Mouse (Mus musculus) activated CD4-positive, CD25-positive, alpha-beta regulatory T cell, adult 4 months (primary cell): ENCODE data around the gene Gm20388. TPM values are rescaled to one million over a fixed set of nuclear protein-coding genes. Genes with fewer than 3 reads are reported as not detected.

Experiments
- ATAC-seq: one replicate; pipeline ENCODE4 v1.8.0; 2017
- polyA plus RNA-seq, 2 experiments: library from polyadenylated mRNA; unstranded; fragments of 100-300 nt; shearing (Covaris generic); gene quantifications; one replicate each; pipeline ENCODE4 v1.2.1; 2017

Gm20388 gene
- polyA plus RNA-seq, 2 experiments from 2014 or later, result 9.9 to 12.3 TPM

DNA sequence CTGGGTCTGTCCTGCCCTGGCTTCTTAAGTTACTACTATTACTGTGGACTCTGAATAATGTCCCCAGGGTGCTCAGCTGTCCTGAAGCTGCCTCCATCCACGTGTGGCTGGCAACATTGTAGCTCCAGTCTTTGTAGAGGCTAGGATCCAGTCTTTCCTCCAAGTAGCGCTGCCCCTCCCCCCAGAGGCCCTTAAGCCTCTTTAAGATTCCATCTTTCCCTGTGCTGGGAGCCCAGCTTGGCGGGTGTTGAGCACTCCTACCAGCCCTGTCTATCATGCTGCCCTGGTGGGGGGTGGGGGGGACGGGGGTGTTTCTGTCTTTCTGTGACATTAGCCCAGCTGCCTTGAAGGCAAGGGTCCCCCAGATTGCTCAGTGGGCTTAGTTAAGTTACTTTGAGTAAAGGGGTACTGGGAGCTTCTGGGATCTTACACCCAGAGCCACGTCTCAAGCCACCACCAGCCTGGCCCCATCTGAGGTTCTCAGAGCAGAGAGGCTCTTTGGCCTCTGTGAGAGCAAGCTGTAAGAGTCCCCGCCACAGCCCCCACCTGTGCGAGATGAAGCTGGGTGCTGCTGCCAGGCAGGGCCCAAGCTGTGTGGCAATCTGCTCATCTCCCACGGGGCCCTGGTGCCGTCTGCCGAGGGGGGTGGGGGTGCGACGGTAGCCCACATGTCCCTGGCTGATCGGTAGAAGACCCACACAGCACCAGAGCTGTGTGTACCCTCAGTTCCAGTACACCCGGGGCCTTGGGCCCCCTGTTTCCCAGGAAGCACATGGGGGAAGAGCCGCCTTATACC, 646.7 kb downstream of the Gm20388 start:
- ATAC-seq, result no peak

DNA sequence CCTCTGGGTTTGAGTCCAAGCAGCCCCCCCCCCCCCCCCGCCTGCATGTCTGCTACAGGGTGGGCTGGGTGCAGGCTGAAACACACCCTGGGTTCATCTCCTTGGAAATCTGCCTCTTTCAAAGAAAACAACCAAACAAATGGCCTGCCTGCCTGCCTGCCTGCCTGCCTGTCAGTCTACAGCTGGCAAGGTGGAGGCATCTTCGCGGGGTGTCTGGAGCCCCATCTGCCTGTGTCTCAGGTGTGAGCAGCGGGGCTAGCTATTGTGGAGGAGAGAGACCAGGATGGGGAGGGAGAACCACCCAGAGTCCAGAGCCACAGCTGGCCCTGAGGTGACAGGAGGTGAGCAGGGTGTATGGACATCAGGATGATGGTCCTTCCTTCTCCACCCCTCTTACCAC, 647.5 kb downstream of the Gm20388 start:
- no peak for ATAC-seq

DNA sequence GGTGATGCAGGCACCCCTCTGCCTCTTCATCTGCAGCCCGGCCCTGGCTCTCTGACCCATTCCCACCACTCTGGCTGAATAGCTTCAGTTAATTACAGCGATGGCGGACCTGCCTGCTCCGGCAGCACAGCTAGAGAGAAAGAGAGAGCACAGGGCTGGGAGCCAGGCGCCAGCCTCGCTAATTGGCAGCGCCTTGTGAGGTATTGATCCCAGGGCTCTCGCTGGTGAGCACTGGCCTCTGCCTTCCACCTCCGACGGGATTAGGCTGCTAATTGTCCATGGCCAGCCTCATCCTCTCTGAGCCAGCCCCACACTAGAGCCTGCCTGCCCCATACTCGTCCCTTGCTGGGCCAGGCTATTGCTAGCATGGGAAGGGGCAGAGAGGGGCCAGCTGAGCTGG, 649.0 kb downstream of the Gm20388 start:
- no peak for ATAC-seq

DNA sequence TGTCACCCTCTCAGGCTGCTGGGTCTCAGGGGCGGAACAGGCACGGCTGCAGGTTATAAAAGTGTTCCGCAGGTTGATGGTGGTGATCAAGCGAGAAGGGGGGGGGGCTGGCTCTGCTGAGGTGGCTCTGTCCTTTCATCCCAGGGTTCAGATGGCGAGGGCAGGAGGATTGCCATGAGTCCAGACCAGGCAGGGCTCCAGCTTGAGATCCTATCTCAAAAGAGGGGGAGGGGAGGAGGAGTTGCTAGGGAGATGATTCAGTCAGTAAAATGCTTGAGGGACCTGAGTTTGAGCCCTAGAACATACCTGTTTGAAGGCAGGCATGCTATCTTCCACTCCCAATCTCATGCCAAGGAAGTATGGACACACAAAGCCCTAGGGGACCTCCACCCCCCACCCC, 649.9 kb downstream of the Gm20388 start:
- no peak for ATAC-seq

DNA sequence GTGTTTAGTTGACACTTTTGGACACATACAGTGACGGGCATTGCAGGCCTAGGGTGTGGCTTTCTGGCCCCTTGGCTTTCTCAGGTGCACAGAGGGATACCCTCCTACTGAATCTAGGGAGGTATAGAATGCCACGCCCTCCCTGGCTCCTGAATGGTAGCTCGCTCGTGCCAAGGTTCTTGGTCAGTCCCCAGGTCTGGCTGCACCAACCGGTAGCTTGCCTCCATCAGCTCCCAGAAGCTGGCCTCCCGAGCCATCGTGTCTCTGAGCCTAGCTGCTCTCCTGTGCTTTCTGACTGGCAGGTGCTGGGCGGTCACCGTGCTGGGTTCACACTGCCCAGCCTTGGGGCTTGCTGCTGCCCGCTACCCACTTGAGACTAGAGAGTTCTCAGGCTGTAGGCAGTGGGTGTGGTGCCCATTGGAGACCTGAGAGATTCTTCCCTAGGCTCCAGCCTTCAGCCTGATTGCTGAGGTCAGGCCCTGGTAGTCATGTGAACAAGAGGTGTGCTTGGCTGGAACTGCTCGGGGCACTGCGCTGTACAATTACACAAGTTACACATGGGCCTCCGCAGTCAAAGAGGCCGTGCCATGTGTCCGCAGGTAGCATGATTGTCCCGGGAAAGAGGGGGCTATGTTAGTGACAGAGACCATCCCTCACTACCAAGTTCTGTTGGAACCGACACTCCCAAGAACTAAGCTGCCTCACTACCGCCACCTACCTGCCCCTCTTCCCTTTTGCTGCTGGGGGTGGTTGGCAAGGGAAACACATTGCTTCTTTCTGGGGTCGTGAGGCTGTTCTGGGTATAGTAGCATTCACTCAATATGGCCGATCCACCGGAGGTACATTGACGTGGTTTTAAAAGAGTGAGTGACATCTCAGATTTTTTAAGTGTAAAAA, 651.1 kb downstream of the Gm20388 start:
- ATAC-seq, result no peak

DNA sequence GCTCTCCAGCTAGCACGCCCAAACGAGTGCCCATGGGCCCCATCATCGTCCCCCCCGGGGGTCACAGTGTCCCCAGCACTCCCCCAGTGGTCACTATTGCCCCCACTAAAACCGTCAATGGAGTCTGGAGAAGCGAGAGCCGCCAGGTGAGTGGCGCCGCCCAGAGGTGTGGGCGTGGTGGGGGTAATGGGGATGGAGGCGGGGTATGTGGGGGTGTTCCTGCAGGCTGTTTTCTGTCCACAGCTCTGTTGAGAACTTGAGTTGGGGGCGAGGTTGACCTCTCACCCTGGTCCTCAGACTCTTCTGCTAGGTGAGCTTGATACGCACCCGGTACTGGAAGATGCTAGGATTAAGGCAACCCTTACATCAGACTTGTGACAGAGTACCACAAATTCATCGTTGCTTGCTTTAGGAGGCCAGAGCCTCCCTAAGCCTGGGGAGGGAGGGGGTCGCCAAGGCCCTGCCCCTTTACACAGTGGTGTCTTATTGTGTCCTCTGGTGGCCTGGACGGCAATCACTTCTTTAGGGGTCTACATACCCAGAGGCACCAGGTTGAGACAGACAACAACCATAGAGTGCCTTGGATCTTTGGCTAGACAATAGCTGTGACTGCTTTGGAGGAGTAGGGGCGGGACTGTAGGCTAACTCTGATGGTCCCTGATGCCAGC, 652.2 kb downstream of the Gm20388 start:
- no peak for ATAC-seq

DNA sequence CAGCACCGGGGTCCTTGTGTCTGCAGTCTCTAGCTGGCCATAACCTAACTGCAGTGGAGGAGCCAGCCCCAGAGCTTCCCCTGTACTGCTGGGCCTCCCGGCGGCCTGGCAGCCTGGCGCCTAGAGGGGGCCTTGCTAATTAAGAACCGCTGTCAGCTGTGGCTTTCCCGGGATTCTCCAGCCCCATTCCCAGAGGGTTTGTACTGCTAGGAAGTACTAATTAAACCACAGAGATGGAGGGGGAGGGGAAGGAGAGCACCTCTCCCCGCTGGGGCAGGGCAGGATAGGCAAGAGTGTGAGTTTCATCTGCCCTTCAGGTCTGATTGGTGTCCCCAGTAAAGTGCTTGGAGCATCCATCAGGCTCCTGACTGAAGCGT, 652.7 kb downstream of the Gm20388 start:
- no peak for ATAC-seq

DNA sequence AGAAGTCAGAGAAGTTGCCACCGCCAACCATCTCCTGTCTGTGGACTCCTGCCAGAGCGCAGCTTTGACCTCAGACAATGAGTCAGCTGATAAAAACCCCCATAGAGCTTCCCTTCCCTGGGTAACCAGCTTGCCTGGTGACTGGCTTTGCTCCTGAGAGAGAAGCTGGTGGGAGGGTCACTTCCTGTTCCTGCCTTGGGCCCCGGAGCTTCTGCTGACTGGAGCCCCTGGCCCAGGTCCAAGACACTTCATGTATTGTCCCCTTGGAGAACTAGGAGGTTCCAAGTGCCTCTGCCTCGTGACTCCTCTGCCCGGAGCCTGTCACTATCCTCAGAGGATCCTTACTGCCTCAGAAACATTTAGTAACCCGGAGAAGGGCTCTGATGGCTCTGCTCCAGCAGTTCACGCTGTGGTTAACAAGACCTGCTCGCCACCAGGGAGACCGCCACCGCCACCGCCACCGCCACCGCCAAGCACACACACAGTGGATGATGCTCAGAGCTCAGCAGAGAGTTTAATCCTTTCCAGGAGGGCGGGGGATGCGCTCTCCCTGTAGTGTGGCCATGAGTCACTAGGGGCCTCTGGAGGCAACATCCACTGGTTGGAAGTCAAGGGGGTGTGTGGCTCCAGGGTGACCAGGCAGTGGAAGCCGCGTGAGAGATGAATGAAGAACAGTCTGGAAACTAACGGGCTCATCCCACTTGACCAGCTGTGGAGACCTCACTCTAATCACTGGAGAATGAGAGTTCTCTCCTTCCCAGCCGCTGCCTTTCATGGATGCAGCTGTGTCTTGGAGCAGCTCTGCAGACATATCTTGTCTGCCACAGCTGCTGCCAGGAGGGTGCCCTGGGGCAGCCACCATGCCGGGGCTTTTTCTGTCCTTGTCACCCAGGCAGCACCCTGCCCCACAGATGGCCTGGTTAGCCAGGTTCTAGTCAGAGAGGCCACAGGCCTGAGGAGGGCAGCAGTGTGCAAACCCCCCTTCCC, 653.5 kb downstream of the Gm20388 start:
- peak; percentile 19 for ATAC-seq

DNA sequence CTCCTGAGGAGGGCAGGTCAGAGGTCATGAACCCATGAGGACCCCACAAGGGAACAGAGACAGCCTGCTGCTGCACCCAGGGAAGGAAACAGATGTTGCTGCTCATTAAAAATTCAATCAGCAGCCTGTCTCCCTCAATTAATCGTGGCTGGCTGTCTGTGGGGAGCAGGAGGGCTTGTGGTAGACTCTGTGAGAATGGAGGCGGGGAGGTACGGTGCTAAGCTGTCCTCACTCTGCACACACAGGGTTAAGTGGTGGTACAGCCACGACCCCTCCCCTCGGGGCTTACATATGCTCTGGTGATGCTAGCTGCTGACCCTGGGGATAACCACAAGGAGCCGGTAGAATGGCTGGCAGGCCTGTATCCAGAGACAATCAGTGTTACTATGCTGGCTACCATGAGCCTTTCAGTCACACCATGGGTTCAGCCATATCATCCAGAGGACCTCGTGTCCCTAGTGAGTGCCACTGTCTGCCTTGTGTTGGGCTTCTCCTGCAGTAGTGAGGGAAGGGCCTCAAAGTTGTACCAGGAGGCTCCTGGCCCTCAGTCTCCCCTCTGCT, 654.6 kb downstream of the Gm20388 start:
- no peak for ATAC-seq

DNA sequence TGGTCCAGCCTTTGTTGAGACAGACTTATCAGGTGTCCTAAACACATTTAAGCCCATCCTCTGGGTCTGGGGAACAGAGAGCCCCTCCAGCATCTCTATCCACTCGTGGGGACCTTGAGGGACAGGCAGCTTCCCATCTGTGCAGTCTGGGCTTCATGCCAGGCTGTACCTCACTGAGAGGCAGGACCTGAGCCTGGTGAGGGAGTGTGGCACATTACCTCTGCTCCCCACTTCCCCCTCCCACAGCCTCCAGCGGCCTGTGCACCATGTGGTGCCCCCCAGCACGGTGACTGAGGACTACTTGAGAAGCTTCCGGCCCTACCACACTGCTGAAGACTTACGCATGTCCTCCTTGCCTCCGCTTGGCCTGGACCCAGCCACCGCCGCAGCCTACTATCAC, 656.0 kb downstream of the Gm20388 start:
- no peak for ATAC-seq

DNA sequence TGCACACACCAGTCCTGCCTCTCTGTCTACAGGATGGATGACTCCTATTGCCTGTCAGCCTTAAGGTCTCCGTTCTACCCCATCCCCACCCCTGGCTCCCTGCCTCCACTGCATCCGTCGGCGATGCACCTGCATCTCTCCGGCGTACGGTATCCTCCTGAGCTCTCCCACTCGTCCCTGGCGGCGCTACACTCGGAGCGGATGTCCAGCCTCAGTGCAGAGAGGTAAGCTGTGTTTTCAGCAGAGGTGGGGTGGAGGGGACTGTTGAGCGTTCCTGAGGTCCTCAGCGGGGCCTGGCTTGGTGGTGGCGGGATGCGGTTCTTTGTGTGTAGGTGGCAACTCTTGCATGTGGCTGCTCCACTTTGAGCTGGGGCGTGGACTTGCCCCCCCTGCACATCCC, 657.1 kb downstream of the Gm20388 start:
- no peak for ATAC-seq

DNA sequence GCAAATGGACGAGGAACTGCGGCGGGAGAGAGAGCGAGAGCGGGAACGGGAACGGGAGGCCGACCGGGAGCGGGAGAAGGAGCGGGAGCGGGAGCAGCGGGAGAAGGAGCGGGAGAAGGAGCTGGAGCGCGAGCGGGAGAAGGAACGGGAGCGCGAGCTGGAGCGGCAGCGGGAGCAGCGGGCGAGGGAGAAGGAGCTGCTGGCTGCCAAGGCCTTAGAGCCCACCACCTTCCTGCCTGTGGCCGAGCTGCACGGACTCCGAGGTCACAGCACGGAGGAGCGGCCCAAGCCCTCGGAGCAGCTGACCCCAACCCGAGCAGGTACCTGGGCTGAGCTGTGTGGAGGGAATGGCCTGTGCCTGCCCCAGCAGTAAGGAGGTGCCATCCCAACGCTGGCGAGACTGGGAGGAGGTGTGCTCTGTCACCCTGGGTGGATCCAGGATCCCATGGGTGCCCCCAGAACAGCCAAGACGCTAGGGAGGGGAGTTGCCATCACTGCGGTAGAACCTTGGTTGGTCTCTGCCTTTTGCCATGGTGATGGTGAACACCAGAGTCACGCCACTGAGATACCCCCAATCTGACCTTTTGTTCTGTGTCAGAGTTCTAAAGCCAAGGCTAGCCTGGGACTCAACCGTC, 657.6 kb downstream of the Gm20388 start:
- ATAC-seq, result no peak

DNA sequence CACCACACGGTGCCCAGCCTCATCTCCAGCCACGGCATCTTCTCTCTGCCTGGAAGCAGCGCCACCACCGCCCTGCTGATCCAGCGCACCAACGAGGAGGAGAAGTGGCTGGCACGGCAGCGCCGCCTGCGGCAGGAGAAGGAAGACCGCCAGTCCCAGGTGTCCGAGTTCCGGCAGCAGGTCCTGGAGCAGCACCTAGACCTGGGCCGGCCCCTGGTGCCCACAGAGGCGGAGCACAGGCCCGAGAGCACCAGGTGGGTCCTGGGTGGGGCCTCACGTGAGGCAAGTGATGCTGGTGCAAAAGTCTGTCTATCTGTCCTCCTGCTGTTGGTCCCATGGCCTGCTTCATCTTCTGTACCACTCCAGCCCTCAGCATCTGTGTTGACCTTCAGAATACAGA, 658.5 kb downstream of the Gm20388 start:
- no peak for ATAC-seq

DNA sequence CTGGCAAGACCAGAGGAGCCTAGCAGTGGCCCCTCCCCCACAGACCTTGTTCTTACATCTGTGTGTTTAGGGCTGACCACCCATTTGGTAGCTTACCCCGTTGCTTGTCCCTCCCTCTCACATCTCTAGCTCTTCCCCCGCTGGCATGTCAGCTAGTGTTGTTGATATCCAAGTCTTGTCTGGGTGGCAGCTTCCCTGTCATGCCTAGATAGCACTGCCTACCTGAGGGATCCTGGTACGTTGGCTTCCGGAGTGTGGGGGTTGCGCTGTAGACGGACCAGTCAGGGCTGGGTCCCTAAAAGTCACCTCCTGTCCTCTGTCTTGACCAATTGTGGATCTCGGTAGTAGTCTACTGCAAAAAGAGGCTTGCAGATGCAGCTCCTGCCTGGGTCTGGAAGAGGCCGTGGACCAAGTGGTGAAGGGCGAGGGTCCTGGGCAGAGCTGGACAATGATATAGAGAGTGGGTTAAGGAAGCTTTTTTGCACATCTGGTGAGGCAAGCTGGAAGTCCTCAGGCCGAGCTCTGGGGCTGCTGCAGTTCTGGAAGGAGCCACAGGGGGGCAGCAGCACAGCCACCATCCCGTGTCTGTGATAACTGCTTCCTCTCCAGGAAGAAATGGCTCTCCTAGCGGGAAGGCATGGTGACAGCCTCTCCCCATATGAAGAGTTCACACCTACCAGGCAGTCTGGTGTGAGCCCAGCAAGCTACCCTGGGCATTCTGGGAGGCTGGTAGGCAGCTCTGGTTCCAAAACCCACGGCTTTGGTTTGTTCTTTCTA, 659.5 kb downstream of the Gm20388 start:
- no peak for ATAC-seq

DNA sequence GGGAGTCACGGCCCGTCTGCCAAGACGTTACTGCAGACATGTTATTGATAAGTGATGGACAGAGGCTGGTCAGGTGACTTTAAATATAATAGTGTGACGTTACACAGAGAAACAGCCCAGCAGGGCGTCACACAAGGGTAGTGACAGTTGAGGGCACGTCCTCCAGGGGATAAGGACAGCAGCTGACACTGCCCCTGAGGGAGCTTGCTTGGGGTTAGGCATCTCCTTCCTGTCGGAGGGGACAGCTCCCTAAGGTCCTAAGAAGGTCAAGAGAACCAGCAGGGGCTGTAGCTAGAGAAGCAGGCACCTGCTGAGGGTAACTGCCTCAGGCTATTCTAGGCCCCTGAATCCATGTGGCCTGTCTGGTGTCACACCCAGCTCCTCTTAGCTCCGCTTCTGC, 660.9 kb downstream of the Gm20388 start:
- no peak for ATAC-seq

DNA sequence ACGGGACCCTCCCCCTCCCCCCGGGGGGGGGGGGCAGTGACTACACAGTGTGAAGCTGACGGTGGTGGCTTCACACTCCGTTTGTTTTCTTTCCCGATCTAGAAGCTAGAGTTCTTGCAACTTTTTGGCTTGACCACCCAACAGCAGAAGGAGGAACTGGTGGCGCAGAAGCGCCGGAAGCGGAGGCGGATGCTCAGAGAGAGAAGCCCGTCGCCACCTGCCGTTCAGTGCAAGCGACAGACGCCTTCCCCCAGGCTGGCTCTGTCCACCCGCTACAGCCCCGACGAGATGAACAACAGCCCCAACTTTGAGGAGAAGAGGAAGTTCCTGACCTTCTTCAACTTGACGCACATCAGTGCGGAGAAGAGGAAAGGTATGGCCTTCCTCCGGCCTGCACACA, 661.9 kb downstream of the Gm20388 start:
- ATAC-seq, result no peak

DNA sequence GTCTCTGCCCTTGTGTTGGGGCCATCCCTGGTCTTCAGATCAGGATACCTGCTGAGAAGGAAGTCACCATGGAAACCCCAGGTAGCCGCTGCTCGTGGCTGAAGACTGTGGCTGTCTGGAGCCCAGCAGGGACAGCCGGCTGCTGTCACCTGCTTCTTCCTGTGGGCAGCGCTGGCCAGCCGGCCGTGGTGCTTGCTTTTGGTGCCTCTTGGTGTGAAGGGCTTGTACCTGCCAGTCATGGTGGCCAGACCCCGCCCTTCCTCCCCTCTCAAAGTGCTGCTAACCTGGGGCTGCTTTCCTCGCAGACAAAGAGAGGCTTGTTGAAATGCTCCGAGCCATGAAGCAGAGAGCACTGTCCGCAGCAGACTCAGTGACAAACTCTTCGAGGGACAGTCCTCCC, 663.2 kb downstream of the Gm20388 start:
- no peak for ATAC-seq

DNA sequence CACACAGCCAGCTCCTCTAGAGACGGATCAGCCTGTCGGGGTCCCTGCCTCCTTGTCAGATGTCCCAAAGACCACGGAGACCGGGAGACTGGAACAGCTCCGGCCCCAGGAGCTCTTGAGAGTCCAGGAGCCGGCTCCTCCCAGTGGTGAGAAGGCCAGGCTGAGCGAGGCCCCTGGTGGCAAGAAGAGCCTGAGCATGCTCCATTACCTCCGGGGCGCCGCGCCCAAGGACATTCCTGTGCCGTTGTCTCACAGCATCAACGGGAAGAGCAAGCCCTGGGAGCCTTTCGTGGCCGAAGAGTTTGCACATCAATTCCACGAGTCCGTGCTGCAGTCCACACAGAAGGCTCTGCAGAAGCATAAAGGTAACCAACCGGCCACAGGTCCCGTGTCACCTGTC, 664.3 kb downstream of the Gm20388 start:
- ATAC-seq, result no peak

DNA sequence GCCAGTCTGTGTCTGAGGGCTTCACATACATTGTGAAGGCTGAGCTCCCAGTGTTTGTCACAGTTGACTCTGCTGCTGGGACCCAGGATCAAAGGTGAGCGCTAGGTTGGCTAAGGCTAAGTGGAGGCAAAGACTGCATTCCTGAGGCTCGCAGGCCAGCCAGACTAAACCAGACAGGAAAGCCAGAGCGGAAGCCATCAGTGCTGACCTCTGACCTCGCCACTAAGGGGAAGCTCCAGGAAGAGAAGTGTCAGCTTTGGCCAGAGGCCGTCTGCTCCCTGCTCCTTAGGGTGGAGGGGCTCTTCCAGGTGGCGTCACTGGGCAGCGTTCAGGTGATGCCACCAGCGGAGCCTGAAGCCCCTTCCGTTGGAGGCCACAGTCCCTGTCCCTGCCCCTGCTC, 665.2 kb downstream of the Gm20388 start:
- no peak for ATAC-seq

DNA sequence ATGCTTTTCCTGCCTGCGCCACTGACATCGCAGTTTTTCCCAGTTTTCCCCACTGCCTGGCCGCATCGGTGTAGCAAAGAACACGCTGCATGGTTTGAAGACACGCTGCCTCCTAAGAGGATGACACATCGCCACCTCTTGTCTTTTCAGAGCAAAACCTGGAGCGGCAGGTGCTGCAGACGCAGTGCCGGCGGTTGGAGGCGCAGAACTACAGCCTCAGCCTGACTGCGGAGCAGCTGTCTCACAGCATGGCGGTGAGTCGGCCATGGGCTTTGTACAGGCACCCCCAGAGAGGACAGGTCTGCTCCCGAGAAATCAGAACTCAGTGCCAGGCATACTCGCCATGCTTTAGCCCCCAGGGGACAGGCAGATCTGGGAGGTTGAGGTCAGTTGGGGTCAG, 667.2 kb downstream of the Gm20388 start:
- no peak for ATAC-seq
